Mouse (Mus musculus): ENCODE data around the gene Foxn3.

DNA sequence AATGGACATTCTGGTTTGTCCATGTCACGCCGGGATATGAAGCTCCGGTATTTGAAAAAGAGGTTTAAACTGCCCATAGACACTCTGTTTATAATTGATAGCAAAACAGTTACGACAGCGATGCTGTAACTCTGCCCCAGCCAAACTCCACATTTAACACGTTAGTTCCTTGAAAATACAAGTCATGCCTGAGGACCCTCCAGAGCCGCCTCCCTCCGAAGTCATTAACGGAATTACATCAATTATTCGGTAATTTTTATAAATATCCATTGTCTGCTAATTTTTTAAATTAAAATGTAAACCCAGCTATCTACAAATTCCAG is 554 bp downstream of the Foxn3 start:
- TF ChIP-seq CTCF (IDR thresholded peaks at IDR 0.05; ENCODE audit: borderline replicate concordance, control insufficient read depth, extremely low read depth, insufficient read depth, low read length, poor library complexity) (no peak), POLR2A (IDR thresholded peaks at IDR 0.05; ENCODE audit: control insufficient read depth, extremely low read depth, insufficient read depth, low read length, poor library complexity) (no peak)

Data from thymus, adult 2 months (tissue).